Mouse (Mus musculus): ENCODE measurements around the gene 4930568D16Rik.

The 4930568D16Rik gene

DNA sequence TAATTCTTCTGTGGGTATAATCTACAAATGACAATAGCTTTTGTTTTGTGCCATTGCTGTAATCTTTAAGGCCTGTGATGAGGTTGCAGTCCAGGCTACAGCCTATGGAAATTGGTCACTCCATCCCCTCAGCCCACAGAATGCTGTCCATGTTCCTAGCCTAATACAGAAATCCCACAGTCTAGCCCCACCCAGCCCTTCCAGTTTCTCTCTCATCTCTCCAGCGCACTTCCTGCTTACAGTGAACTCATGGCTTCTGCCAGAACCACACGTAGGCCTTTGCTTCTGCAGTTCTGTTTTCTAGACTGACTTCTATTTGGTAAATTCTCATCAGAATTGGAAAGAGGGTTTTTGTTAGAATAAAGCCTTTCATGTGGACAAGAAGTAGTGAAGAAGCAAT lies 21.5 kb downstream of the 4930568D16Rik start:
- no peak for DNase-seq (ENCODE audit: low read depth, low spot score)

DNA sequence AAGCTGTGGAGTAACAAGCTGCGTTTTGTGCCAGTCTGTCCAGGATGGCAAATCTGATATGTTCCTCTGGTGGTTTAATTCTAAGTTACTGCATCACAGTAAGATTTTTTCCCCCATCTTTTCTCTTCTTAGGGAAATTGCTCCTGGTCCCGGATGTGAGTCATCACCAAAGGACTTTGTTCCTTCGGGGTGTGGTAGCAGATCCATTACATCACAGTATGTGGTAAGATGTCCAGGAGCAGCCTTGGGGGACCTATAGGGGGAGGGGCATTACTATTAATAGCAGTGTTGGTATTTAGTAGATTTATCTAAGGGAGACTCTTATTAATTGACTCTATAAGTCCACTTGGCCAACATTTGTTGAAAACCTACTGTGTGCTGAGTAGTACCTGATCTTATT lies 24.9 kb downstream of the 4930568D16Rik start:
- no peak for DNase-seq (ENCODE audit: low read depth, low spot score)

DNA sequence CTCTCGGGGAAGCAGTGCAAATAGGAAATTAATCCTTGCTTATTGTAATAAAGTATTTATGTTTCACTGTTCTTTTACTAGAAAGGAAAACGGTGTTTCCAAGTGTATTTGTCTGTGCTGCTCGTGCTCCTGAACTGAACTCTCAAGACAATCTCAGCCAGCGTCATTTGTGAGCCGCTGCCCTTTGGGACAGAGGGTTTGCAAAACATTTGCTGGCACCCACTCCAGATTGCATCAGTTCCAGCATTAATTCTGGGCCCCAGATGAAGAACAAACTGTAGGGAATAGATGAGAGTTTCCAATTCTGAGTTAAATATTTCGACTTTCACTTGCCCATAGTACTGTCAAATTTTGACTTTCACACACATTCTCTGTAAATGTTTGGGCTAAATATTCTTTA lies 28.8 kb downstream of the 4930568D16Rik start:
- no peak for DNase-seq (ENCODE audit: low read depth, low spot score)

GRCm38 (mm10) chr2:35338036-35338435 lies 29.5 kb downstream of the 4930568D16Rik start:
- DNase-seq (ENCODE audit: low read depth, low spot score) = no peak

DNA sequence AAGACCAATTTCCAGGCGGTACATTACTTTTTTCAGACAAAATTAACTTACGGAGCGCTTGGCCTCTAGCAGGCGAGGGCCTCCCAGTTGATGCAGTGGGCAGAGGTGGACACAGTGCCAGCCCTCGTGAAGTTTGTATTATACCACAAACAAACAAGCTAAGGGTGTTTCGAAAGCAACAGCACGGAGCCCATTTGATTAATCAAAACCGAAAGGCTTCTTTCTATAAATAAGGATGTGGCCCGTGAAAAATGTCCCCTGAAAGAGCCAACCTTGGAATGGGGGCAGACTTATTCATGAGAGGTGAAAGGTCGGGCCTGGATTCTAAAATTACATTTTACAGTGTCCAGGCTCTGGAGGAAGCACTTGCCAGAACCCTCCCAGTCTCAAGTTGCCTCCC lies 30.1 kb downstream of the 4930568D16Rik start:
- DNase-seq (ENCODE audit: low read depth, low spot score) = no peak

DNA sequence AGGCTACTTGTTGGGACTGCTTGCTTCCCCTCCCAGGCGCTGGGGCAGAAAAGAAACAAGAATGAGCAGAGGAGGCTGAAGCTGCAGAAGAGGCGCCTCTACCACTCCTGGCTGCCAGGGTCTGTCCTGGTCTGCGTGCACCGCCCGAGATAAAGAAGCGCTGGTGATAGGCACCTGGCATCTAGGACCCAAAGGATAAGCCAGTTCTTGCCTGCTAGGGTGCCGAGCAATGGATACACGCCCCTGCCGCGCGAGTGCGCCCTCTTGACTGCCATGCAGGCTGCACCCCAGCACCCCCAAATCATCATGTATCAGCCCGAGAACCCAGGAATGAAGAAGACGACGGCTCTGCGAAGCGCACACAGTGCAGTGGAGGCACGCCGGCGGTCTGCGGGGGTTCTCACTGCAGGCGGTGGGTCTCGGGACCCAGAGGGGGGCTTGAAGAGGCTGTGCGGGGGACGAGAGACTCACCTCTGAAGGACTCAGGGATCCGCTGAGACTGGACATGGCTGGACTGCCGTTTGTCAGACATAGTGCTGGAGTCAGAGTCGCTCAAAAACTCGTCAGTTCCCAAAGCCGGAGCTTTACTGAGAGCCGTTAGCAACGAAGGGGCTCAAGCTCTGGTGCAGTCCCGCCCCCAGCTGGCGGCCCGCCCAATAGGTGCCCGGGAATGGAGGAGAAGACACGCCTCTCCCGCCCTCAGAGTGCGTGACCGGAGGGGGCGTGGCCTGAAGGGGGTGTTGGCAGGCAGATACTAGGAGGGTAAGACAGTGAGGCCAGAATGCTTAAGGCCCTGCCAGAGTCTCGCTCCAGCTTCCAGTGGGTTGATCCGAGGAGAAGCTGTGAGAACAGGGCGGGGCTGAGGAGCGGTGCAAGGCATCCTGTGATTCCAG lies 30.9 kb downstream of the 4930568D16Rik start, which contains the start of gene Stom:
Stom (minus strand) TSS at position 589 of the 893 bp plus-strand sequence.
- DNase-seq (ENCODE audit: low read depth, low spot score) = peak; percentile 90

DNA sequence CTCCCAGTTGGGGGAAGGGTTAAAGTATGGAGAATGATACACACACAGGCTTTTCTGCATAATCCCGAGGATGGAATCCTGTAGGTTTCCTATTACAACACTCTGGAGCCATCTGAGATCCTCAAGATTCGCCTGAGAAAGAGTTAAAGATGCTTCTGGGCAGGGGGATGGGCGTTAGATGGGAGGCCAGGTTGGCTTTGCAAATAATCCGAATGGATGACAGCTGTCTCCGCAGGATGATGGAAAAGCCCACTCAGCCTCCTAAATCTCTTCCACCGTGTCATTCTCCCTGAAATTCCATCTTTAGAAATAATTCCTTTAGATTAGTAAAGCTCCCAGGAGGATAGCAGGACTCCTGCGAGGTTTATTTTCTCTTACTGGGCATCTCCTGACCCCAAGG lies 31.9 kb downstream of the 4930568D16Rik start:
- no peak for DNase-seq (ENCODE audit: low read depth, low spot score)

GRCm38 (mm10) chr2:35333670-35334069 lies 33.9 kb downstream of the 4930568D16Rik start:
- no peak for DNase-seq (ENCODE audit: low read depth, low spot score)

DNA sequence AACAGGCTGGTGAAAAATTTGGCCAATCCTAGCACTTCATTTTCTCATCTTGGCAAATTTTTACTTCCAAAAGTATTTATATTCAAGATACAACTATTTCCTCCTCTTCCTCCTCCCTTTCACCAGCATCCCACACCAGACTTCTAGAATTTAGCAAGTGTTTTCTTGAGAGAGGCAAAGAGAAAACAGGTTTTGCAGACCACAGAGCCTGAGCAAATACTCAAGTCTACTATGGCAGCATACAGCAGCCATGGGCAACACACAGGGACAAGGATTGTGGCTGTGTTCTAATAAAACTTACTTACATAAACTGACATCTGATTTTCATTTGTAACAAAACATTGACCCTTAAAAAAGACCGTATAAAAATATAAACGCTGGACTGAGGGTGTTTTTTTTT lies 36.3 kb downstream of the 4930568D16Rik start:
- DNase-seq (ENCODE audit: low read depth, low spot score) = no peak

GRCm38 (mm10) chr2:35329061-35329460 lies 38.5 kb downstream of the 4930568D16Rik start:
- DNase-seq (ENCODE audit: low read depth, low spot score) = no peak

GRCm38 (mm10) chr2:35328064-35328792 lies 39.3 kb downstream of the 4930568D16Rik start:
- DNase-seq (ENCODE audit: low read depth, low spot score) = no peak

- no peak for DNase-seq (ENCODE audit: low read depth, low spot score)
Observed at GRCm38 (mm10) chr2:35327583-35327982, 39.9 kb downstream of the 4930568D16Rik start.

DNA sequence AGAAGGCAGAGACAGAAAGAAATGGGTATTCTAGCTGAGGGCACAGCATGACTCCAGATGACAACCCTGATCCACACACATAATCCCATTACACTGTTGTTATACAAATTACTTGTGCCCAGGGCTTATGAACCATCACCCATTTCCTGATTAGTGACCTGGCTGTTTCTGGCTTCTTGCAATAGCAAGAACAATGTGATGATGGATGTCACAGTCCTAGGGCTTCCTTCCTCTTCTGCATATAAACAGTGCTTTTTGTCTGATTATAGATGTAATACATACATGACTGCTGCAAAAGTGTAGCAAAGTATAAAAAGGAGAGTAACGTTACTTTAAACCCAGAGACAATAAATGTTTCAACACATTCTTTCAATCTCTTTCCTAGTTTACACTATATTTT lies 40.6 kb downstream of the 4930568D16Rik start:
- DNase-seq (ENCODE audit: low read depth, low spot score) = no peak

- no peak for DNase-seq (ENCODE audit: low read depth, low spot score)
Observed at GRCm38 (mm10) chr2:35325930-35326329, 41.6 kb downstream of the 4930568D16Rik start.

GRCm38 (mm10) chr2:35322404-35323164 lies 44.9 kb downstream of the 4930568D16Rik start:
- no peak for DNase-seq (ENCODE audit: low read depth, low spot score)

- no peak for DNase-seq (ENCODE audit: low read depth, low spot score)
Observed at GRCm38 (mm10) chr2:35320399-35320798, 47.1 kb downstream of the 4930568D16Rik start.

GRCm38 (mm10) chr2:35318405-35318804 lies 49.1 kb downstream of the 4930568D16Rik start:
- DNase-seq (ENCODE audit: low read depth, low spot score) = no peak

DNA sequence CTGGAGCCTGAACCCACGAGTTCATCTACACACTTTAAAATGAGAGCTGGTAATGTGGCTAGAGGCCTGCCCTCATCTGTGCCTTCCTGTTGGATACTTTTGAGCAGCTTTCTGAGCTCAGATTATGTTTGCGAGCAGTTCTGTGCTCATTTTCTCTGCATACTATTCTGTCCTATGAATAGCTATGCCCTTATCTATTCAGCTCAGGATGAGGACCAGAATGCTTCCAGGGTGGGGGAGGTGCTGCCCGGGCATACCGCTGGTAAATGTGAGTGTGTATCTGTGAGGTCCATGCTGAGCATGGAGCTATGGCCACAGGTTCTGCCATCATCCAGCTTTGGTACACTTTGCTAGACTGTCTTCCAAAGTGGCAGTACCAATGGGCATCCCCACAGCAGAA lies 49.9 kb downstream of the 4930568D16Rik start:
- DNase-seq (ENCODE audit: low read depth, low spot score) = no peak

DNA sequence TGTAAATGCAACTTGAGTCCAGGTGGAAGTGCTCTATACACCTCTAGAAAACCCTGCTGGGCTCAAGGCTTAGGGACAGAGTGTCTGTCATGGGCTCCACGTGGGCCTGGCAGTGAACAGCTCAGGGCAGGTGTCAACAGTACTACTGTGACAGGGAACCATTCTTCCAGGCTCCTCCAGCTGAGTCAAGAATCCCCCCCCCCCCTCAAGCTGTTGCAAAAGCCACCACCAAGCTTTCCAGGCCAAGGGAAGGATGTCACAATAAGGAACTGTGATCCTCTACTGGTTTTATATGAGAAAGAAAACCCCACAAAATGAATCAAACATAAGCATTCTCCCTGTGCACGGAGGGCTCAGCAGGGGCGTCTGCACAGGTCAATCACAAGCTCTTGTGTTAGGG lies 53.2 kb downstream of the 4930568D16Rik start:
- no peak for DNase-seq (ENCODE audit: low read depth, low spot score)

- no peak for DNase-seq (ENCODE audit: low read depth, low spot score)
Observed at GRCm38 (mm10) chr2:35309906-35310493, 57.5 kb downstream of the 4930568D16Rik start.

DNA sequence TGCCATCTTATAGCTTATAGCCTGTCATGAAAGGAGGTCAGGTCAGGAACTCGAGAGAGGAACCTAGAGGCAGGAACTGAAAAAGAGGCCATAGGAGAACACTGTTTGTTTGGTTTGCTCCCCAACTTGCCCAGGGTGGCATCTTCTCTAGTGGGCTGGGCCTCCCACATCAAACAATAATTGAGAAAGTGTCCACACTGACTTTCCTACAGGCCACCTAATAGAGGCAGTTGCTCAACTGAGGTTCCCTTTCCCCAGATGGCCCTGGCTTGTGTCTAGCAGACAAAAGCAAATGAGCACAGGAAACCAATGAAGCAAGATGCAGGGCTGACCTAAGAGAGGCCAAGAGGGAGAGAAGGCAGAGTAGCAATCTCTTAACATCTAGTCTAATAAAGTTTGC lies 59.4 kb downstream of the 4930568D16Rik start:
- DNase-seq (ENCODE audit: low read depth, low spot score) = no peak

Measured in brain, embryonic 18.5 days (tissue).